Mouse (Mus musculus) brain, embryonic 14.5 days (tissue): ENCODE results near the gene Senp8.

Experiments used
- CTCF ChIP-seq: fragments of 200-500 bp; IDR thresholded peaks from 2 replicates; pipeline ENCODE4 v1.5.1; 2012; ENCODE audit warnings: inconsistent platforms, mild to moderate bottlenecking, moderate library complexity, borderline replicate concordance; ENCODE audit not compliant: insufficient read depth, insufficient read length; ENCODE audit errors: extremely low read depth
- POLR2A ChIP-seq: fragments of 200-500 bp; IDR thresholded peaks from 2 replicates; pipeline ENCODE4 v1.6.1; 2012; ENCODE audit warnings: mild to moderate bottlenecking, inconsistent platforms, borderline replicate concordance; ENCODE audit not compliant: poor library complexity, insufficient read depth, insufficient read length, severe bottlenecking; ENCODE audit errors: extremely low read depth

DNA sequence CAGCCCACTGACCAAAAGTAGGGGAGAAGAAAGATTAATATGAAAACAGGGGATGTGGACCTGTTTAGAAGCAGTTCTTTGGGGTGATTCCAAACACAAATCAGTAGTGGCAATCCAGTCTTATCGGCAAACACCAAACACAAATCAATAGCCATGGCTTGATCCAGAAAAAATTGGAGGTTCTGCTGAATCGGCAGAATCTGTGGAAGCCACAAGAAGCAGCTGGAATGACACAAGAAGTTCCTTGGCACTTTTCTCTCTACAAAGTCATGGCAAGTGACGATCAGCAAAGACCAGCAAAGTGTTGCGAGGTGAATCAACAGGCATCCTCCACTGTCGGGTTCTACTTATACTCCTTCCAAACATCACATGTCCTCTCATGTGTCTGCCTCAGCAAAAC, 29.4 kb downstream of the Senp8 start:
- TF ChIP-seq CTCF (no peak), POLR2A (no peak)
